Mouse (Mus musculus) adrenal gland, adult 18-20 months (tissue): ENCODE data around the gene Ptbp3. TPM values are rescaled to one million over a fixed set of nuclear protein-coding genes. Genes with fewer than 3 reads are reported as not detected.
"Not testable (repeated sequence)": the region's sequence is repeated elsewhere in the genome, so short reads cannot be mapped to it uniquely, and the experiment has no call there.

Experiments used
- DNase-seq, 2 experiments: peaks; one replicate each; pipeline ENCODE4 v3.0.0; 2021 to 2022; ENCODE audit warnings: low spot score in 2 of 2
- total RNA-seq, 2 experiments: library from RNA; stranded (reverse); gene quantifications; 1 replicate in 1 of 2; 2 replicates in 1 of 2; pipeline ENCODE4 v1.2.3; 2021

The Ptbp3 gene
- total RNA-seq, 2 experiments from 2014 or later: 80.6 to 101 TPM

- not testable (repeated sequence) for DNase-seq
These were observed 8.2 kb upstream of the Ptbp3 start for GRCm38 (mm10) chr4:59557343-59557742.

- no peak for DNase-seq
These were observed 6.0 kb upstream of the Ptbp3 start for GRCm38 (mm10) chr4:59555177-59555576.

GRCm38 (mm10) chr4:59553576-59553975 lies 4.4 kb upstream of the Ptbp3 start:
- no peak for DNase-seq

GRCm38 (mm10) chr4:59552835-59553234 lies 3.7 kb upstream of the Ptbp3 start:
- no peak for DNase-seq

- no peak for DNase-seq
These were observed 2.7 kb upstream of the Ptbp3 start for GRCm38 (mm10) chr4:59551901-59552300.

- no peak for DNase-seq
These were observed 905 bp upstream of the Ptbp3 start for GRCm38 (mm10) chr4:59549977-59550560.

GRCm38 (mm10) chr4:59548560-59549174 lies 497 bp downstream of the Ptbp3 start:
- peak; percentile 80 to 82 for DNase-seq

- DNase-seq: no peak
These were observed 1.1 kb downstream of the Ptbp3 start for GRCm38 (mm10) chr4:59548011-59548559.

GRCm38 (mm10) chr4:59547136-59547889 lies 1.9 kb downstream of the Ptbp3 start:
- DNase-seq: peak in 1 of 2 experiments; percentile 32

- DNase-seq: no peak
These were observed 2.7 kb downstream of the Ptbp3 start for GRCm38 (mm10) chr4:59546285-59547071.

GRCm38 (mm10) chr4:59544654-59545053 lies 4.5 kb downstream of the Ptbp3 start:
- no peak for DNase-seq

- no peak for DNase-seq
These were observed 6.2 kb downstream of the Ptbp3 start for GRCm38 (mm10) chr4:59543006-59543405.

GRCm38 (mm10) chr4:59536281-59536680 lies 12.9 kb downstream of the Ptbp3 start:
- DNase-seq: no peak

GRCm38 (mm10) chr4:59535624-59536023 lies 13.5 kb downstream of the Ptbp3 start:
- no peak for DNase-seq

GRCm38 (mm10) chr4:59533268-59533667 lies 15.9 kb downstream of the Ptbp3 start:
- DNase-seq: no peak

GRCm38 (mm10) chr4:59531172-59531571 lies 18.0 kb downstream of the Ptbp3 start:
- no peak for DNase-seq

GRCm38 (mm10) chr4:59527470-59527869 lies 21.7 kb downstream of the Ptbp3 start:
- DNase-seq: no peak

GRCm38 (mm10) chr4:59526728-59527127 lies 22.4 kb downstream of the Ptbp3 start:
- no peak for DNase-seq

- DNase-seq: no peak
These were observed 24.3 kb downstream of the Ptbp3 start for GRCm38 (mm10) chr4:59524875-59525274.

- DNase-seq: no peak
These were observed 38.8 kb downstream of the Ptbp3 start for GRCm38 (mm10) chr4:59510321-59510720.

GRCm38 (mm10) chr4:59509558-59509957 lies 39.6 kb downstream of the Ptbp3 start:
- no peak for DNase-seq
